Mouse (Mus musculus) MN1 (cell line): Measurements from ENCODE around the gene Srsf5.
A peak's percentile ranks its signal among the peaks of the same experiment; 100 is the strongest.
"Not testable (repeated sequence)": the region's sequence is repeated elsewhere in the genome, so short reads cannot be mapped to it uniquely, and the experiment has no call there.

ENCODE experiments used
- DNase-seq: peaks from one replicate; pipeline ENCODE4 v3.0.0-alpha.2; 2016; ENCODE audit warnings: low spot score

Srsf5 gene

GRCm38 (mm10) chr12:80945334-80945995 lies at the start of gene Srsf5:
TSS of gene Srsf5 (plus strand) at chr12:80945504.
- peak; percentile 98 for DNase-seq

- DNase-seq: no peak
Measured at GRCm38 (mm10) chr12:80909631-80910030, 35.7 kb upstream of the Srsf5 start.

DNA sequence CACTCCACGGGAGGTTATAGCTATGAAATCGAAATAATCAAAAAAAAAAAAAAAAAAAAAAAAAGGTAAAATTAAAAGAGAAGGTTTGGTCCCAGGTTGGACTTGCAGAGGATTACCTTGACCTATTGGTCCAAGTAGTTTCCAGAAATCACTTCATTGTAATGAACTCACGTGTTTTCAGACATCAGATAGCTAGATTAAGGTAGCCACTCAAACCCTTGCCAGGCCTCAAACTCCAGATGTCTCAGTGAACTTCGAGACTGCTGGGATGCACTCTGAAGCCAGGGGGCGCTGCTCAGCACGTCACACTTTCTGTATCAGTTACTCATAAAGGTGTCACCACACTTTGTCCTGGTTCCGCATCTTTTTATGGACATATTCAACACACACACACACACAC lies 27.5 kb upstream of the Srsf5 start:
- no peak for DNase-seq

GRCm38 (mm10) chr12:80921301-80921700 lies 24.0 kb upstream of the Srsf5 start:
- no peak for DNase-seq

GRCm38 (mm10) chr12:80922869-80923268 lies 22.4 kb upstream of the Srsf5 start:
- no peak for DNase-seq

DNA sequence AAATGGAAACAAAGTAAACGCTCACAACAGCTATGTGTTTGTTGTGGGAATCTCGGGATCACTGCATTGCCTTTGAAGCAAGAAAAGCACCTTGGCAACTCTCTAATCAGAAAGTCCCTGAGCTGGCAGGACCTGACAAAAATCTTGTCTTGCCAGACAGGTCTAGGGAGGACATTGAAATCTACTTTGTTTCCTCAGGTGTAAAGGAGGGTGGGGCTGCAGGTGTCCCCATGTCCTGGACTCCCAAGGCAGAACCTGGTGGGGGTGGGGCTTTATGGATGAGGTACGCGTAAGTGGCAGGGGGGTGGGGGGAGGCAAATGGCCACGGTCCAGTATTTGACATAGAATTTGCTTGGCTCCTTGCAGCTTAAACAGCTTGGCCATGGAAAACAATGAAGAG lies 21.7 kb upstream of the Srsf5 start:
- DNase-seq: no peak

- DNase-seq: no peak
Measured at GRCm38 (mm10) chr12:80924205-80924604, 21.1 kb upstream of the Srsf5 start.

- DNase-seq: no peak
Measured at GRCm38 (mm10) chr12:80925919-80926318, 19.4 kb upstream of the Srsf5 start.

DNA sequence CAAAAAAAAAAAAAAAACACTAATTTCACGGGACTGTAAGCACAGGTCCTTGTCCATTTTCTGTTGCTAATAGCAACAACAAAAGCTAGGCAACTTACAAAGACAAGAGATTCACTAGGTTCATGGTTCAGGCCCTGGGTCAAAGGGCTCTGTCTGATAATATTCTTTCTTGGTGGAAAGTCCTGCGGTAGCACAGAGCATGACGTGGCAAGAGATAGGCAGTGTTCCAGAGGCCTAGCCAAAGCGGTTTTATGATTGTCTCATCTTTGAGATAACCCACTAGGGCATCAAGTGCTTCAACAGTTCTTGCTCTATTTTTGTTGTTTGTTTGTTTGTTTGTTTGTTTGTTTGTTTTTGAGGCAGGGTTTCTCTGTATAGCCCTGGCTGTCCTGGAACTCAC lies 18.8 kb upstream of the Srsf5 start:
- DNase-seq: no peak

DNA sequence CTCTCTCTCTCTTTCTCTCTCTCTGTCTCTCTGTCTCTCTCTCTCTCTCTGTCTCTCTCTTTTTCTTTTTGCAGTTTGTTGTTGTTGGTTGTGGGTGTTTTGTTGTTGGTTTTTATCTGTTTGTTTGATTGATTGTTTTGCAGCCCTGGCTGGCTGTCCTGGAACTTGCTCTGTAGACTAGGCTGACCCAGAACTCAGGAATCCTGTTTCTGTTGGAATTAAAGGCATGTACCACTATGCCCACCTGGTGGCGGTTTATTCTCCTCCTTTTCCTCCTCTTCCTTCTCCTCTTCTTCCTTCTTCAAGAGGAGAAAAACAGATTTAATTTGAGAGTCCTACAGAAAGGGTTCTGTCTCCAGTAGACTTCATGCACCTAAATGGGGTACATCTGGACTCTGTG lies 17.8 kb upstream of the Srsf5 start:
- no peak for DNase-seq

DNA sequence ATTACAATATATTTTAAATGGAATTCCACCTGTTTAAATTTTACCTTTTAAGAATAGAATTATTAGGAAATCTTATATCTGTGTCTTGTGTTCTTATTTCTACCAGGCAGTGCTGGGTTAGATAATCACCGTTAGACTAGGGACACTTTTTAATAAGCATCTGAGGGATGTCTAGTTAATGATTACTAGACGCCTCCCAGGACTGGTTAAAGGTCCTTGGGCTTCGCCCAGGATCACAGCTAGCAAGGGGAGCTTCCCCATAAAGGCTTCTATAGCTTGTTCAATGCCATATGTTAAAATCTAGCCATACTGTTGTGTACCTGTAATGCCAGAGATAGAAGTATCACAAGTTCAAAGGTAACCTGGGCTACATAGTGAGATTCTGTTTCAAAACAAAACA lies 16.4 kb upstream of the Srsf5 start:
- DNase-seq: no peak

DNA sequence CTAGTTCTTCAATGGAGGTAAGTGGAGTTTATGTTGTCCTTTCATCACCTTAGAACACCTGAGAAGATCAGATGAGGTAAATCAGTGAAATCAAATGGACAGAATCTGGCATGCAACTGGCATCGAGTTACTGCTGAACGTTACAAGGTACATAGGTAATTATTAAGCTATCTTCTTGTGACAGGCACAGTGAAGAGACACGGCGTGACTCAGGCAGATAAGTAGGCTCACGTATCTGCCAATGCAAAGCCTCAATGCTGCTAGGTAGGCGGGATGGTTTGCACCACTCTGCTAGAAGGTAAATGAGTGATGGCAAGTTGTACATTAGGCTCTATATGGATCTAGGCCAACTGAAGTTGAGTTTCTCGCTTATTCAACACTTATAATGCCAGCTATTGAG lies 15.2 kb upstream of the Srsf5 start:
- no peak for DNase-seq

DNA sequence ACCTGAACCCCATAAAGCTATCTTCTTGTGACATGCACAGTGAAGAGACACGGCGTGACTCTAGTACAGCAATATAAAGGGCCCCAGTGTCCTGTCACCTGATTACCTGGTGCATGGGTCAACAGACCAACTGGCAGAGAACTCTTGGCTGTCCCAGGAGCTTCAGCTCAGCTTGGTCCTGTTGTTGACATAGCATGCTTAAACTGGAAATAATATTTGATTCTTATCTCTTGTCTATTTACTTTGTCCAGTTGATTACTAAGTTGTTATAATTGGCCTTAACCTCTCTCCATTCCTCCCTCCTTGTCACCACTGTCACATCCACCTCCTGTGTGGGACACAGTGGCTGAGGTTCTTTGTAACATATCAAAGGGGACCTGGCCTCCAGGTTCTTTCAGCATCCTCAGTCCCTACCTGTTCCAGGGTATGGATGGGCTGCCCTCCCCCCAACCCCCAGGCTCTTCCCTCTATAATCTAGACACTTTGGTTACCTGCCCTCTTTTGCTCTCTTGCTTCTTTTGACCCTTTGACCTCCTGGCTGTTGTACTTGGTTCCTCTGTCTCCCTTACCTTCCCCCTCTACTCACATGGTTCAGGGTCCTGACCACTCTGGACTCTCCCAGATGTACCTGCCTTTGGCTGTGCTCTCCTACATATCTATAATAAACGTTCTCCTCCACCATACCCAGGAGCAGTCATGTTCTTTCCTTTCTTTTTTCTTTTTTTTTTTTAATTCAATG lies 13.7 kb upstream of the Srsf5 start:
- DNase-seq: no peak

- no peak for DNase-seq
Measured at GRCm38 (mm10) chr12:80932865-80933264, 12.4 kb upstream of the Srsf5 start.

DNA sequence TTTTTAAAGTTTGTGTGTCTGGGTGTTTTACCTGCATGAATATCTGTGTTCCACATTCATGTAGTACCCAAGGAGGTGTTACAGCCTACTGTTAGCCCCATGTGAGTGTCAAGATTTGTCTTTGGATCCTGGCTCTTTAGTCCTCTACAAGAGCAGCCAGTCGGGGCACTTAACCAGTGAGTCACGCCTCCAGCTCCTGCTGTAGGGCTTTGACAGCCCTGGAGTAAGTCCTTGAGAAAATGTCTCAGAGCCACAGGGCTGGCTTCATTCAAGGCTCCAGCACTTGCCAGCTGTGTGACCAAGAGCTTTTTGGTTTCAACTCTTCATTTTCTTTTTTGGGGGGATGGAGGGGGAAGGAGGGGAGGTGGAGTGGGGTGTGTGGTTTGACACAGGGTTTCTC lies 8.6 kb upstream of the Srsf5 start:
- no peak for DNase-seq

DNA sequence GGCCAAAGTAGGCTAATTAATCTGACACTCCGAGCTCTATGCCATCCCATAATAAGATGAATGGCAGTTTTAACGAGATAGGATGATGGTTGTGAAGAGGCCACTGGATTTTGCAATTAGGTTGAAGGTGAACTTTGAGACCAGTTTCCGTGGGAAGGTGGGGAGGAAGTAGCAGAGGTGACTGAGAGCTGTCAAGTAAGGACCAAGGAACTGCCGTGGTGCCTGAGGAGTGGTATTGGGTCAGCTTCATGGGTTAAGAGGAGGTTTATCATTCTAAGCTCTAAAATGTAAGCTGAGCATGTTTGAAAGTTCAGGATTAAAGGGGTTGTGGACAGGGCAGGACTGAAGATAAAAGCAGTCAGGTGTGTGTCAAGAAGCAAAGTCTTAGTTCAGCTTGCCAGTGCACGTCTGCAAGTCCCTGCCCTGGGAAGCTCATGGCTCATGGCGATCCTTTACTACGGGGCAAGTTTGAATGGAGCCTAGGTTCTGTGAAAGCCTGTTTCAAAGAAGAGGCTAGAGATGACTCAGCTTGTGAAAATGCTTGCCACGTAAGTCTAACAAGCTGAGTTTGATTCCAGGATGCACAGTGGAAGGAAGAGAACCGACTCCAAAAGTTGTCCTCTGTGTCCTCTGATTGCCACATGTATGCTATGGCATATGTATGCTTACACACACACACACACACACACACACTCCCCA lies 7.8 kb upstream of the Srsf5 start:
- DNase-seq: no peak

DNA sequence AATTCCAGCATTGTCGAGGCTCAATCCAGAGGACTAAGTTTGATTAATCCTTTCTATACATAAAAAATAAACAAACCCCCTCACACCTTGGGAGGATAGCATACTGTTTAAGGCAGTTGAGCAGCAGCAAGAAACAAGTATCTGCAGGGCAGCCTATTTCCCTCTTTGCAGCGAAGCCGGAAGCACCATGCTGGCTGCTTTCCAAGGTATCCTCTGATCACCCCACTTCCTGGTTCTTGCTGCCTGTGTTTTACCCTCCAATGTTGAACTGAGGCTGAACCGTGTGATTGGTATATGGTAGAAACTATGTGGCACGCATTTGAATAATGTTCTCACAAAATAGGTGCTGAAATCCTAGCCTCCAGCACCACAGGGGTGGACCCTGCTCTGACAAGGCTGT lies 6.7 kb upstream of the Srsf5 start:
- DNase-seq: peak; percentile 51

DNA sequence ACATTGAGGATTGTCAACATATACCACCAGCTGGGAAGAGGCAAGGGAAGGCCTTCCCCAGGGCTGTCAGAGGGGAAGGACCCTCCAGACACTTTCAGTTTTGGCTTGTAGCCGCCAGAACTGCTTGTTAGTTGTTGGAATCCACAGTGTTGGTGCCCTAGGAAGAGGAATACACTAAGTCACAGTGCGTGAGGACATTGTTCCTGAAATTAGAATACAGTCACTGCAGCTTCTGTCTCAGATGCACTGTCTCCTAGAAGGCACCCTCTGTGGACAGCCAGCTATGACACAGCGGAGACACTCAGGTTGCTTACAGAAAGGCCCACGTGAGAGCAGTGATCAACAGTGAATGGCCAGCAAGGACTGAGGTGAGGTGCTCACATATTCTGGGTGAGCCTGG lies 6.1 kb upstream of the Srsf5 start:
- no peak for DNase-seq

DNA sequence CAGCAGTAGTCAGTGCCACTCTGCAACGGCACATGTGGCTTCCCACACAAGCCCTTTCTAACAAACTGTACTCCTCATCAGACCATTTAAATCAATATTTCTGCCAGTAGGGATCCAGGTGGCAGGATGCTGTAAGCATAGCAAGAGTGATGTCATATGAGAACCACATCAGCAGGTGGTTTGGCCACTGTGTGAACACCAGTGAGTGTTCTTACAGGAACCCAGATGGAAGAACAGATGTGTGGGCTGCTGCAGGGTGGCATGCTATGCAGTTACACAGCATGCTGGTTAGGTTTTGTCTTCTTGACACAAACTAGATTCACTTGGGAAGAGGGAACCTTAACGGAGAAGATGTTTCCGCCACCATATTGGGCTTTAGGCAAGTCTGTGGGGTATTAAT lies 3.4 kb upstream of the Srsf5 start:
- no peak for DNase-seq

GRCm38 (mm10) chr12:80943395-80943794 lies 1.9 kb upstream of the Srsf5 start:
- no peak for DNase-seq

- DNase-seq: no peak
Measured at GRCm38 (mm10) chr12:80944204-80944603, 1.1 kb upstream of the Srsf5 start.

- DNase-seq: not testable (repeated sequence)
Measured at GRCm38 (mm10) chr12:80944963-80945333, 356 bp upstream of the Srsf5 start.

DNA sequence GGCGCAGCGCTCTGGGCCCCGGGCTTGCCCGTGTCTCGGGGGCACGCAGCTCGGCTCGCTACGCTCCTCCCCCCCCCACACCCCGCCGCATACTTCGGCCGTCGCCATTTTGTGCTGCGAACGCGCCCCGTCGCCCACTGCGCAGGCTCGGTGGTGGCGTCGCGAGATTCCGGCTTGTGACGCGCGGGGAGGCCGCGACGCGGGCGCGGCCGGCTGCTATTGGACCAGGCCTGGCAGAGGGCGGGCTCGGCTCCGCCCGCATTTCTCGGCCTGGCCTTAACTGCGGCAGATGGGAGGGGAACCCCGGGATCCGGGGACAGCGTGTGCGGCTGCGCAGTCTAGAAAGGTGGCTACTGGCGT lies 672 bp downstream of the Srsf5 start:
- peak; percentile 98 for DNase-seq
